Mouse (Mus musculus): Measurements from ENCODE around the gene Evi2b.

Gene Evi2b

DNA sequence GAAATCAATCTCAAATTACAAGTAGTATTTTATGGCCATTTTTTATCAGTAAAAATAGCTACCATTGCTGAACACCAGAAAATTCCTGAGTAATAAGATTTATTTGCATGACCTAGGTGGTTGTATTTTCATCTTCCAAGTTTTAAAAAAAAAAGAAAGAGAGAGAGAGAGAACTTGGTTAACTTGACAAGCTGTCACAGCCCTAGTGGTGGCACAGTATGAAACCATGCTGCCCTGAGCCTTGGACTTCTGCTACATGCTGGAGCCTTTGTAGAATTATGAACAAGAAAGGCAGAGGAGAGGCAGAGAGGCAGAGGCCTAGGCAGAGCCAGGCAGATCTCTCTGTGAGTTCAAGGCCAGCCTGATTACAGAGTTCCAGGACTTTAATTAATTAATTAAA, 1.6 kb downstream of the Evi2b start:
- DNase-seq (ENCODE audit: low read depth, low spot score) = no peak

DNA sequence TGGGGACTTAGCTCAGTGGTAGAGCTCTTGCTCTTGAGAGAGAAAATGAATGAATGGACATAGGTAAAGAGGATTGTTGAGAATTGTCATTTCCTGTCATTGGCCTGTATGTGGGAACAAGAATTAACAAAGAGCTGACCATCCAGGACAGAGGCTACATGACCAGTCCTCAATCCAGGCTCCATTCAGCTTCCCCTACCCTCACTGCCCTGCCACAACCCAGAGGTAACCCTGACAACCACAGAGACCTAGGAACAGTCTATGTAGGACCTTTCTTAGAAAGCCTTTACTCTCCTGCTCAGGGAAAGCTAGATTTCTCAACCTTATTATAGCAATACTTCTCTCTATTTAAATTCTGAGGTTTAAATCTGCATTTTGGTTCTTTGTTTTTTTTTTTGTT, 2.8 kb downstream of the Evi2b start:
- no peak for DNase-seq (ENCODE audit: low read depth, low spot score)

DNA sequence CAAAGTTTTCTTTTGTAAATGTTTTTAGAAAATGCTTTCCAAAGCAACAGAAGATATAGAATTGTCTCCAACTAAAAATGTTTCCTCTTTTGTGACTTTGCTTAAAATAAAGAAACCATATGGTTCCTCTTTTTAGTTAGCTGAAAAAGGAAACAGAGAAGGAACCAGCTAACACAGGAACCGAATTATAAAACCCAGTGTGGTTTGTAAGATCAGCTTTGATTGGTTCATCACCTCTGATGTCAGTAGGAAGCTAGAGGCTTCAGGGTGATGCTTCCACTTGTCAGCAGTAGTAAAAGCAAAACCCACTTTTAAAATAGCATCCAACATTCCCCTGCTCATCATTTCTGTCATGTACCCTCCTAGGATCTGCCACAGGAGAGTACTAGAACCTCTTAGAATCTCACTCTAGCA, 3.7 kb downstream of the Evi2b start:
- no peak for DNase-seq (ENCODE audit: low read depth, low spot score)

DNA sequence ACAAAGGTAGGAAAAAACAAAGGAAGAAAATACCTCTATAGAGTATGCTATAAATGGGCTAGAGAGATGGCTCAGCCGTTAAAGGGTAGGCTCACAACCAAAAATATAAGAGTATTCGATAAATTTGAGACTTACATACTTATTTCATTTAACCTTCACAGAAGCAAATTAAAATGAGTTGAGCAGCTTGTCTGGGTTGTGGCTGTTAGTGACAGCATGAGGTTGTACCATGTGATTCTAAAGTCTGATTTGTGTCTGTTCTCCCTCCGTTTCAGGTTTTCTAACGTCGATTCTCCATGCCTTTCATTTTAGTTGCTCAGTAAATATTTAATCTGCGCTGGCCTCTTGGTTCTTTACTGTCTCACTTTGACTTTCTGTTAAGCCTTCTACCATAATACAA, 4.3 kb downstream of the Evi2b start:
- no peak for DNase-seq (ENCODE audit: low read depth, low spot score)

DNA sequence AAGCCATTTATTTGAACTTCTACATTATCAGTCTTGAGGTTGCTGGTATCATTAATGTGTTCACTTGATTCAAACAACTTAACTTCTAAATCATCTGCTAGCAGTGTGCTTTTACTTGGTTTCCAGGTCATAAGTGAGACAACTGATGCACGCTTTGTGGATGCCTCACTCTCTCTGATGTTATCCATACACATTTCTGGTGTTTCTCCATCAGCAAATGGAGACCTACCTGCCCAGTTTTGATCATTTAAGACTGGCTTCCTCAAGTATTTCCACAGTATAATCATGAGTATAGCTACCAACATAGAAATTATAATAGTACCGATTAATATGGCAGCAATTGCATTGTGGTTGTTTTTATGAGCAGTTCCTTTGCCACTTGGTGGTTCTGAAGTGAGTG, 7.8 kb downstream of the Evi2b start:
- no peak for DNase-seq (ENCODE audit: low read depth, low spot score)

DNA sequence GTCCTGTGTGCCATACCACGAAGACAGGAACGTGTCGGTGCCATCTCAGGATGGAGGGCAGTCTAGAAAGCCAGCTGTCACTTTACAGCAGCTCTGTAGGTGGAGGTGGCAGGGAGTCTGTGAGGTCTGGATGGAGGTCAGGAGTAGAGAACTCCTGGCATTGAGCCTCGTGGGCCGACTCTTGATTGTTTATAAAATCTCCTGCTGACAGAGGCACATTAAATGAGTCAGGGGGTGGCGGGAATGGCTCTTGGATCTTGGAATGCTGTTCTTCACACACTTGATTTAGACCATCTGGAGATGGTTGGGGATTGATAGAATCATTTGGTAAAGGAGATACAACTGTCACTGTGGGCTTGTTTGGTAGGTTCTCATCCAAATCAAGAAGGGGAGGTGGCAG, 8.2 kb downstream of the Evi2b start:
- DNase-seq (ENCODE audit: low read depth, low spot score) = no peak

DNA sequence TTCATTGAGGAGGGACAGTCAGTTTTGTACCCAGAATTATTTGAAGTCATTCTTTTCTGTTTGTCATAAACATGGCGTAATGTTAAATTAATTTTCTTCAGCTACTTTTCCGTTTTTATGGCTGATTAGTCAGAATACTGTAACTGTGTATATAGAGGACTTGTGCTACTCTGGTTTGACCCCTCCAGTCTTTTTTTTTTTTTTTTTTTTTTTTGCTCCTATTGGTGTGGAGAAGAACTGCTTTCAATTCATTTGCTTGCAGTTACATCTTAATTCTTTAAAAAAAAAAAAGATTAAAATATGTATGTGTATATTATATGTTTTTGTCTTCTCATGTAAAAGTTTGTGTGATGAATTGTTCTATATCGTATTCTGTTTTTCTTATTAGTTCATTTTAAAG, 11.6 kb downstream of the Evi2b start:
- DNase-seq (ENCODE audit: low read depth, low spot score) = no peak

DNA sequence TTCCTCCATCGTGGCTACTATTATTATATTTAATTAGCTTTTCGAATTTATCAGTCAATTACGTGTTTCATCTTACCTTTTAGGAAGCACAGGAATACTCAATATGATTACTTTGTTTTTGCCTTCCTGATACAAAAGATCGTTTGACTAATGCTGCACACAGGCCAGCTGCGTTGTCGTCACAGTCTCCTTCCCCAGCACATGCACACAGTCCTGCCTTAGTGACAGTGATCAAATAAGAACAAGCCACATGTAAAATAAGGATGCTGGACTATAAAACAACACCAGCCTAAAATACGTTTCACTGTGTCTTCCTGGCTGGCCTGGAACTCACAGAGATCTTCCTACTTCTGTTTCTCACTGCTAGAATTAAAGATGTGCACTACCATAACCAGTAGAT, 19.1 kb downstream of the Evi2b start:
- DNase-seq (ENCODE audit: low read depth, low spot score) = no peak

DNA sequence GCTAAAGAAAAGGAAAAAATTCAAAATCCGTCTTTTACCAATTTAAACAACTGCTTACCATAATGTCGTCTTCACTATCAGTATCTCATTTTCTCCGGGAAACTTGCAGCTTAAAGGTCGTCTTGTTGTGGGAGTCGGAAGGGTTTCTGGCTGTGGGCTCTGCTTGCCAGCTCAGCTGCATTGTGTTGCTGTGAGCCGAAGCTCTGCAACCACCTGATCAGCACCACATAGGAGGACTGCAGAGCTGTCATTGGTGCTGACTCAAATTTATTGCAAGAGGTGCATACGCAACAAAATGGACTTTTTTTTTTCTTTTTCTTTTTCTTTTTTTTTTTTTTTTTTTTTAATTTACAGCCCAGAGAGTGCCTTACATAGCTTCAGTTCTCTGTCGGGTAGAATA, 19.7 kb downstream of the Evi2b start, which contains the start of gene Omg:
Omg (minus strand) TSS at position 240 of the 400 bp plus-strand sequence.
- DNase-seq (ENCODE audit: low read depth, low spot score) = no peak

DNA sequence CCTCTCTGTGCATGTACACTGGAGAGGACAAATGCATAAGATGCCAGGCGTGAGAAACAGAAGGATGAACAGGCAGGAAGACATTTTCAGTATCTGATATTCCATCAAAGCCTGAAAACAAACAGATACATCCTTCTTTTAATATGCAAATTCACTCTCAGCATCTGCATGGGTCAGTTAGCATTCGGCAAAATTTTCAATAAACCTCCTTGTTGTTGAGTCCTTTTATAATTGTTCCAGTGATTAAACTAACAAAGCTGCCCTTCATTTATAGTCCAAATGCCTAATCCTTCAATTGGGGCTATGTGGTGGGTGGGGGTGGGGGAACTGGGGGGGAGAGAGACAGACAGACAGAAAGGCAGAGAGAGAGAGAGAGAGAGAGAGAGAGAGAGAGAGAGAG, 20.6 kb downstream of the Evi2b start:
- no peak for DNase-seq (ENCODE audit: low read depth, low spot score)

DNA sequence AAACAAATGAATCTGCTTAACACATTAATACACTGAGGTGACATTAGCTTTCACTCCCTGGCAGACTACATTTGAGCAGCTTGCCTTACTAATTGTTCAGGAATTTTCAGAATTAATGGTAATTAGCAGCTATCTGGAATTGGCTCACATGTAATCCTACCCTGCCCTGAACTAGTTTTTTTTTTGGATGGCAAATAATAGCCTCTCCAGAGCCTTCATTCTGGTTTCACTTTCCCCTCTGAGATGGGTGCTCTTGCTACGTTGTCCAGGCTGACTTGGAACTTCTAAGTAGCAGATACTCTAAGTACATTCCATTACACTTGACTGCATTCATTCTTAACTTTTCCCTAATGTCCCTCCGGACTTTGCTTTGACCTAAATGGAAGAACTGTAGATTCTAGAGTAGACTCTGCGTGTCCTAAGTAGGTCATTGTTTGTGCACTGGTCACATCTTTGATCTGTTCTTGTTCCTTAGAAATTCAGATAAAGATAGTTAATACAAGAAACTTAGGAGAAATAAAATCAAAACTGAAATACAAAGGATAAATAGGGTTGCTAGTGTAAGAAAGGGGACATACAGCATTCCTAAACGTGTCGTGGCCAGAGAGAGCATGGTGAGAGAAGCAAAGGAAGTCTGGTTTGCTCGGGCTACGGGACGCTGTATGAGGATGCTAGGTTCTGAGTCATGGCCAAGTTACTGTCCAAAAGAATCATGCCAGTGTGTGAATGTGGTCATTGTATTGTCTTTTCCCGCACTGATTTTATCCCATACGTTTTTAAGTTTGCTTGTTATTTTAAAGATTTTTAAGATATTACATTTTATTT, 28.4 kb downstream of the Evi2b start:
- no peak for DNase-seq (ENCODE audit: low read depth, low spot score)

DNA sequence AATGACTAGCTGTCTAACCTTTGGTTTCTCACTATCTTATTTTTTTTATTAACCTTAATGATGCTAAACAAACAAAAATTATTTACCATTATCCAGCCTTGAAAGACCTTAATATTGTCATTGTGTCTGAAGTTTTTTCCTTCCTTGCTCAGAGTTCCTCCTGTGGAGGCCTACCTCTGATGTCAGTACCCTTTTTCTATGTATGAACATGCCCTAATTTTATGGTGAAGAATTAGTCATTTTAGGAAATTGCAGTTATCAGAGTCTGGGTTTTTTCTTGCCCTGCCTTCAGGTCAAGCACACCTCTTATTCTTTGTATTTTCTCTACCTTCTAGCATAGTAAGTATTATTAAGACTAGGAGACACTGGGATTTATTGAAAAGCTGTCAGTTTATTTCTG, 38.8 kb downstream of the Evi2b start:
- no peak for DNase-seq (ENCODE audit: low read depth, low spot score)

DNA sequence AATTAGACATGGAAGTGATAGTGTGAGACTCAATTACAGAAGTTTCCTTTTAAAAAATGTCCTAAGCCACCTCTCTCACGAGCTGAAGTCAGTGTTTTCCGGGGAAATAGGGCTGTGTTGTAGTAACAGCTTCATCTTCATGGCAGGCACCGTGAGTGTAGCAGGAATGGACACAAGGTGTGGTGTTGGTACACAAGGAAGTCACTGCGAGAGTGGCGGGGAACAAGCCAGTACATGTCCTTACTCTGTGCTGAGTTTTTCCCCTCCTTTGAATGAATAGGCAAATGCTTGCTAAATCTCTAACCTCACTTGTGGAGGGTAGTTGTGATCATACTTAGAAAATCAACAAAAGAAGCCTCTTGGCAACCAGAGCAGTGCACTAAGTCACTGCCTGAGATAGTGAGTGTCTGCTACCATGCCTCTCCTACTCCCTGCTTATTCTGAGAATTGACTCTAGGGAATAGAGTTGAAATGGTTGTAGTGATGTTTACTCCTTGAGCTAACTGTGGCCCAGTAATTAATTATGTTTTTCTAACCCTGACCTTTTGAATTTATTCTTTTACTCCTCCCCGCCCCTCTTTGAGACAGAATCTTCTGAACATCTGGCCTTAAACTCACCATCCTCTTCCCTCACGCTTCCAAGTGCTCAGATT, 39.6 kb downstream of the Evi2b start:
- no peak for DNase-seq (ENCODE audit: low read depth, low spot score)

DNA sequence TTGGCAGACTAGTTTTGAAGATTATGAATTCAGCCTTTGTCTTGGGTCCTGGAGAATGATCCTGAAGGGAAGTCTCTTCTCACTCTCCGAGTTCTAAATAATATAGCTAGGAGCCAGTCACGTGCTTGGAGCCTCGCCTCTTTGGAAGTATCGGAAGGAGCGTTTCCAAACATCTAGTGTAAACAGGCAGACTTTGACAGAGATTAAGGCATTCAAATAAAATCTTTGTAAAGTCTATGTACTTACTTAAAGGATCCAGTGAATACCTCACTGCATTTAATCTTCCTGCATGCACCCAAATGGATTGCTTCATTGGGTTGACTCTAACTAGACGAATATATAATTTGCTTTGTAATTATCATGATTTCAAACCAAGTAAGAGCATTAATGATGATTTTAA, 40.2 kb downstream of the Evi2b start:
- DNase-seq (ENCODE audit: low read depth, low spot score) = no peak

DNA sequence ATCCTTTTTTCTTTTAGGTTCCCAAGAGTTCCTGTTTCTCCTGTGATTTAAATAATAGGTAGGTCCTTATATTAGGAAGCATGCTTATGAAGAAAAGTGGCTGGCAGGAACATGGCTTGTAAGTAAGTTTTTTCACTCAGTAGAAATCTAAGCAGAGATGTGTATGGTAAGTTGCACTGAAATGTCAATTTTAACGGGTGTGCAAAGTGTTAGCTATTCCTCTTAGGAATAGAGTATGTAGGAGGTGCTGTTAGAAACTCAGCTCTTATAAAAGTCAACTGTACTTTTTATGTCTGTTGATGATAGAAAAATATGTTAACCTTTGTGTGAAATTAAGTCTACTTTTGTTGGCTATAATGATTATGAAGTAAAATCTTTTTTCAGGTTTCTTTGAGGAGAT, 55.5 kb downstream of the Evi2b start:
- no peak for DNase-seq (ENCODE audit: low read depth, low spot score)

Data from embryo, embryonic 11.5 days (tissue).